Mouse (Mus musculus) spleen, embryonic (tissue): Measurements from ENCODE around the gene Cyp2c66.
"Not testable (repeated sequence)": the region's sequence is repeated elsewhere in the genome, so short reads cannot be mapped to it uniquely, and the experiment has no call there.

Experiments
- CTCF ChIA-PET: fragments of 350-600 bp; sonication (Branson Sonifier 250); formaldehyde crosslinking; loops from one replicate; lab custom pipeline; 2022; lab: Charles Lee

The Cyp2c66 gene

GRCm38 (mm10) chr19:39113644-39114043, at the start of gene Cyp2c66:
TSS of gene Cyp2c66 (plus strand) at chr19:39113898.
- CTCF ChIA-PET = no interaction called here

DNA sequence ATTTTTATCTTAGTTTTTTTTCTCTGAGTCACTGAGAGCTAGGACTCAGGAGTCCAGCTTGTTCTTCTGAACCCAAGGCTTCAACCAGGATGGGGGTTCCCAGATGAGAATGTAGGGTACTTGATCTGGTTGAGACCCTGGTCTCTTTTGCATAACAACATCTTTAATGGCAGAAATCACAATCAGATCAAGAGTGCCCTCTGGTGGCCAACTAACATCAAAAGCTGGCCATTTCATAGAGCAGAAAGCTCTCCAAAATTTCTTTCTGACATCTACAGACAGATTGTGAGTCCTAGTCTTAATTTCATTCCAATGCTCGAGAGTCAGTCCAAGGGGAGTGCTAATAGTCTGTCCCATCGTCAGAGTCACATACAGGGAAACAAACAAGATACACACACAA, 14.9 kb upstream of the Cyp2c66 start:
- CTCF ChIA-PET = not testable (repeated sequence)

GRCm38 (mm10) chr19:39156836-39157235, 43.1 kb downstream of the Cyp2c66 start:
- CTCF ChIA-PET = not testable (repeated sequence)
